Mouse (Mus musculus): ENCODE data around the gene Zkscan2. TPM values are rescaled to one million over a fixed set of nuclear protein-coding genes. Genes with fewer than 3 reads are reported as not detected.

Zkscan2 gene
- total and polyA plus RNA-seq, 2 experiments from 2014 or later, result 5.9 to 27.4 TPM

- ATAC-seq (no peak), DNase-seq (no peak)
- no peak overlapping the region for H3K9ac ChIP-seq
- no peak overlapping the region for H3K27ac ChIP-seq (ENCODE audit: low read depth, low read length)
- no peaks in the 10 kb centered on the region for H3K27me3 ChIP-seq (ENCODE audit: insufficient read depth, low read length)
- H3K4me1 ChIP-seq (ENCODE audit: insufficient read depth), result no peaks in the 10 kb centered on the region
- 92% methylated on average over 4 of the region's 4 CpGs for WGBS
- H3K4me3 ChIP-seq (ENCODE audit: low read depth, low read length), result no peak overlapping the region
- H3K36me3 ChIP-seq (ENCODE audit: insufficient read depth), result no peaks in the 10 kb centered on the region
- no peak for TF ChIP-seq CTCF (IDR thresholded peaks at IDR 0.05; ENCODE audit: low read depth)
- H3K9me3 ChIP-seq (ENCODE audit: low read length), result no peaks in the 10 kb centered on the region
- no peak overlapping the region for H3K4me2 ChIP-seq (ENCODE audit: low read depth)
These were observed 41.0 kb downstream of the Zkscan2 start for GRCm38 (mm10) chr7:123459247-123459646.

GRCm38 (mm10) chr7:123458309-123458708 lies 41.9 kb downstream of the Zkscan2 start:
- no peaks in the 10 kb centered on the region for H3K9me3 ChIP-seq (ENCODE audit: low read length)
- H3K4me3 ChIP-seq (ENCODE audit: low read depth, low read length), result no peak overlapping the region
- H3K4me2 ChIP-seq (ENCODE audit: low read depth), result no peak overlapping the region
- H3K27me3 ChIP-seq (ENCODE audit: insufficient read depth, low read length), result no peaks in the 10 kb centered on the region
- H3K9ac ChIP-seq, result no peak overlapping the region
- no peak for DNase-seq
- H3K4me1 ChIP-seq (ENCODE audit: insufficient read depth), result no peaks in the 10 kb centered on the region
- 91% methylated on average over 4 of the region's 4 CpGs for WGBS
- H3K36me3 ChIP-seq (ENCODE audit: insufficient read depth), result no peaks in the 10 kb centered on the region
- no peak overlapping the region for H3K27ac ChIP-seq (ENCODE audit: low read depth, low read length)
- no peak for TF ChIP-seq CTCF (IDR thresholded peaks at IDR 0.05; ENCODE audit: low read depth)
- no peak for ATAC-seq

GRCm38 (mm10) chr7:123455088-123455487 lies 45.2 kb downstream of the Zkscan2 start:
- Histone ChIP-seq H3K9ac (no peak overlapping the region), H3K27ac (ENCODE audit: low read depth, low read length) (no peak overlapping the region), H3K4me3 (ENCODE audit: low read depth, low read length) (no peak overlapping the region), H3K4me2 (ENCODE audit: low read depth) (no peak overlapping the region), H3K9me3 (ENCODE audit: low read length) (no peaks in the 10 kb centered on the region), H3K36me3 (ENCODE audit: insufficient read depth) (no peaks in the 10 kb centered on the region), H3K4me1 (ENCODE audit: insufficient read depth) (no peaks in the 10 kb centered on the region), H3K27me3 (ENCODE audit: insufficient read depth, low read length) (no peaks in the 10 kb centered on the region)
- 96% methylated on average over 3 of the region's 3 CpGs for WGBS
- ATAC-seq (no peak), DNase-seq (no peak)
- no peak for TF ChIP-seq CTCF (IDR thresholded peaks at IDR 0.05; ENCODE audit: low read depth)

- 84% methylated on average over 8 of the region's 8 CpGs for WGBS
- TF ChIP-seq CTCF (IDR thresholded peaks at IDR 0.05; ENCODE audit: low read depth), result no peak
- H3K27ac ChIP-seq (ENCODE audit: low read depth, low read length), result no peak overlapping the region
- H3K36me3 ChIP-seq (ENCODE audit: insufficient read depth), result no peaks in the 10 kb centered on the region
- H3K27me3 ChIP-seq (ENCODE audit: insufficient read depth, low read length), result no peaks in the 10 kb centered on the region
- H3K9ac ChIP-seq, result no peak overlapping the region
- no peaks in the 10 kb centered on the region for H3K9me3 ChIP-seq (ENCODE audit: low read length)
- no peak overlapping the region for H3K4me3 ChIP-seq (ENCODE audit: low read depth, low read length)
- ATAC-seq (no peak), DNase-seq (no peak)
- H3K4me2 ChIP-seq (ENCODE audit: low read depth), result no peak overlapping the region
- no peaks in the 10 kb centered on the region for H3K4me1 ChIP-seq (ENCODE audit: insufficient read depth)
These were observed 47.2 kb downstream of the Zkscan2 start for GRCm38 (mm10) chr7:123453066-123453465.

GRCm38 (mm10) chr7:123452551-123452950 lies 47.7 kb downstream of the Zkscan2 start:
- Histone ChIP-seq H3K4me1 (ENCODE audit: insufficient read depth) (no peaks in the 10 kb centered on the region), H3K36me3 (ENCODE audit: insufficient read depth) (no peaks in the 10 kb centered on the region), H3K27ac (ENCODE audit: low read depth, low read length) (no peak overlapping the region), H3K4me2 (ENCODE audit: low read depth) (no peak overlapping the region), H3K9me3 (ENCODE audit: low read length) (no peaks in the 10 kb centered on the region), H3K9ac (no peak overlapping the region), H3K4me3 (ENCODE audit: low read depth, low read length) (no peak overlapping the region), H3K27me3 (ENCODE audit: insufficient read depth, low read length) (no peaks in the 10 kb centered on the region)
- ATAC-seq, result no peak
- no peak for DNase-seq
- TF ChIP-seq CTCF (IDR thresholded peaks at IDR 0.05; ENCODE audit: low read depth), result no peak
- WGBS, result 85% methylated on average over 6 of the region's 6 CpGs

DNA sequence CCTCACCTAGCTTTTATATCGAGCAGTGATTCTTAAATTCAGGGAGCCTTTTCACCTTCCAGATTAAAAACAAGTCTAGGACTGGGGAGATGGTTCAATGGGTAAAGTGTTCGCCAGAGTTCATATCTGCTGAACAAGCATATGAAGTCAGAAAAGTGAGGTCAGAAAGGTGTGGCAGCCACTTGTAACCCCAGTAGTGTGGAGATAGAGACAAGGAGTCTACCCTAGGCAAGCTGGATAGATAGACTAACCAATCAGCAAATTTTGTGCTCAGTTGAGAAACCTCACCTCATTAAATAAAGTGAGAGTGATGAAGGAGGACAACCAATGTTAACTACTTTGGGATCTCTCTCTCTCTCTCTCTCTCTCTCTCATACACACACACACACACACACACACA lies 49.7 kb downstream of the Zkscan2 start:
- H3K4me1 ChIP-seq (ENCODE audit: insufficient read depth), result no peaks in the 10 kb centered on the region
- no peak for DNase-seq
- 88% methylated on average over 2 of the region's 2 CpGs for WGBS
- no peak overlapping the region for H3K4me3 ChIP-seq (ENCODE audit: low read depth, low read length)
- H3K36me3 ChIP-seq (ENCODE audit: insufficient read depth), result no peaks in the 10 kb centered on the region
- TF ChIP-seq CTCF (IDR thresholded peaks at IDR 0.05; ENCODE audit: low read depth), result no peak
- ATAC-seq, result no peak
- no peak overlapping the region for H3K9ac ChIP-seq
- no peak overlapping the region for H3K27ac ChIP-seq (ENCODE audit: low read depth, low read length)
- no peaks in the 10 kb centered on the region for H3K9me3 ChIP-seq (ENCODE audit: low read length)
- H3K4me2 ChIP-seq (ENCODE audit: low read depth), result no peak overlapping the region
- no peaks in the 10 kb centered on the region for H3K27me3 ChIP-seq (ENCODE audit: insufficient read depth, low read length)

- 63% methylated on average over 10 of the region's 10 CpGs for WGBS
- DNase-seq, result no peak
These were observed 50.6 kb downstream of the Zkscan2 start for GRCm38 (mm10) chr7:123449676-123450075.

DNA sequence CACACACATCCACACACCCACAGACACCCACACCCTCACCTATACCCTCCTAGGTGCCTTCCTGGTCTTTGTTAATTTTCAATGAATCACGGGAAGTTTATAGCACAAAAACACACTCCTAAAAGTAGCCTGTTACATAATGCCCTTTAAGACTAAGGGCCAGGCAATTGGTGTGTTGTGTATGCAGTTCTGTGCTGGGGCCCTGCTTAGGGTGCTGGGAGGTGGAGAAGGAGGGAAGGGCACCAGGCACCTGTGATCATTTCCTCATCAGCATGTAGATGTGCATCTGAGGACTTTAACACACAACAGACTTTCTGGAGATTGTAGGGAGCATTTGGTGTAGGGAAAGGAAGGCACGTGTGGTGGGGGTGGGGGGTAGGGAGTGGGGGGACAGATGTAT lies 51.5 kb downstream of the Zkscan2 start:
- Histone ChIP-seq H3K9ac (no peak overlapping the region), H3K4me1 (ENCODE audit: insufficient read depth) (no peaks in the 10 kb centered on the region), H3K27ac (ENCODE audit: low read depth, low read length) (no peak overlapping the region), H3K4me3 (ENCODE audit: low read depth, low read length) (no peak overlapping the region), H3K4me2 (ENCODE audit: low read depth) (no peak overlapping the region), H3K36me3 (ENCODE audit: insufficient read depth) (no peaks in the 10 kb centered on the region), H3K27me3 (ENCODE audit: insufficient read depth, low read length) (no peaks in the 10 kb centered on the region), H3K9me3 (ENCODE audit: low read length) (no peaks in the 10 kb centered on the region)
- no peak for TF ChIP-seq CTCF (IDR thresholded peaks at IDR 0.05; ENCODE audit: low read depth)
- WGBS, result 90% methylated on average over 2 of the region's 2 CpGs
- no peak for ATAC-seq
- no peak for DNase-seq

More at GRCm38 (mm10) chr7:123449676-123450075, 50.6 kb downstream of the Zkscan2 start:
- H3K4me1 ChIP-seq (ENCODE audit: insufficient read depth), result no peaks in the 10 kb centered on the region
- ATAC-seq, result no peak
- H3K36me3 ChIP-seq (ENCODE audit: insufficient read depth), result no peaks in the 10 kb centered on the region
- no peak overlapping the region for H3K4me3 ChIP-seq (ENCODE audit: low read depth, low read length)
- H3K4me2 ChIP-seq (ENCODE audit: low read depth), result no peak overlapping the region
- H3K9me3 ChIP-seq (ENCODE audit: low read length), result no peaks in the 10 kb centered on the region
- no peak overlapping the region for H3K27ac ChIP-seq (ENCODE audit: low read depth, low read length)
- TF ChIP-seq CTCF (IDR thresholded peaks at IDR 0.05; ENCODE audit: low read depth), result no peak
- H3K27me3 ChIP-seq (ENCODE audit: insufficient read depth, low read length), result no peaks in the 10 kb centered on the region
- H3K9ac ChIP-seq, result no peak overlapping the region

Measured in forebrain, postnatal 0 days (tissue).